Mouse (Mus musculus) embryonic fibroblast, embryonic 13.5 days (primary cell): ENCODE measurements around the gene Eif1.

Experiments used
- CTCF ChIP-seq: IDR thresholded peaks from 2 replicates; pipeline ENCODE4 v1.5.1; 2011; ENCODE audit warnings: mild to moderate bottlenecking, control low read depth, low read length, moderate library complexity, borderline replicate concordance; ENCODE audit not compliant: insufficient read depth
- POLR2A ChIP-seq: IDR thresholded peaks from 2 replicates; pipeline ENCODE4 v1.6.1; 2011; ENCODE audit warnings: low read depth, mild to moderate bottlenecking, control low read depth, low read length, moderate library complexity

DNA sequence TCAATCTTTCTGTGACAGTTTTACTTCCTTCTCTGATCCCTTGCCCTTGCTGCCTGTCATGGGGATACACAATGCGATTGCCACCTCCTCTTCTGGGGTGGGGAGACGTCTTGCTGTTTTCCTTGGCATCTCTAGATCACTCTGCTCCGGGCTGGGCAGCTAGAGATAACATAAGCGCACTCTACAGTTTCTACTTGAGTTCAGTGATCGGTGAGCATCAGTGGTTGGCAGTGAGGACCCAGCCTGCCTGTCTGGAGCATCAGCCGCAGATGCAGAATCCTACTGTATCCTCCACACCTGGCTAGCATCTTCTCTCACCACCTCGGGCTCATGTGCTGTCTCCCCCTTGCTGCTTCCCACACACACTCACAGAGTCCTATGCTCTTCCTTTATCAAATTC is 49.5 kb downstream of the Eif1 start:
- TF ChIP-seq CTCF: no peak
- no peak for TF ChIP-seq POLR2A
